Mouse (Mus musculus): Measurements from ENCODE around the gene Cmtr1.
"Not testable (repeated sequence)": the region's sequence is repeated elsewhere in the genome, so short reads cannot be mapped to it uniquely, and the experiment has no call there.

Cmtr1 gene

DNA sequence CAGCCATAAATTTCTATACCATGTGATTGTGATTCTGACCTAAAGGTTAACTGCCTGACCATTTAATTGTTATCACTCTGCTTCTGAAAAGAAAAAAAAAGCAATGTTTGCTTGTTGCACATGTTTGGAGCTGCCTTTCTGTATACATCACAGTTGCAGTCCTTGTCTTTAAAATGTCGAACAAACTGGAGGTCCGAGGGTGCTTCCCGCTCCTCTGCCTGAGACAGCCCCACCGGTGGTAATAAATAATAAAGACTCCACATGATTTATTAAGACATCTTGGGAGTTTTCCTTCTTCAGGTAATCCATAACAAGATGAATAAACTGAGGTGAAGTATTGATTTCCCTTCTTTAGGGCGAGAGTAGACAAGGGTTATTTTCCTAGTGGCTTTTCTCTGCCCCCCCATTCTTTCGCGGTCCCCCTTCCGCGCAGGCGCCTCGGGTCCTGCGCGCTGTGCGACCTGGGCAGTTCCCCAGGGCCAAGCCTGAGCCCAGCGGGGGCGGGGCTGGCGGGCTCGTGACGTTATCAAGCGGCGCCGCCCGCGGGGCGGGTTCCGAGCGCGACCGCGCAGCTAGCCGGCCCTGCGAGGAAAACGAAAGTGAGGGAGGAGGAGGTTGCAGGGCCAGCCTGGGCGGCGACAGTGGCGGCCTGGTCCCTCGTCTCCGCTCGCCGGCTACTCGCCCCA, at the start of gene Cmtr1:
Cmtr1 (plus strand) TSS at position 520 of the 686 bp plus-strand sequence.
- no peak for DNase-seq (ENCODE audit: extremely low read depth, low read depth, low spot score)

DNA sequence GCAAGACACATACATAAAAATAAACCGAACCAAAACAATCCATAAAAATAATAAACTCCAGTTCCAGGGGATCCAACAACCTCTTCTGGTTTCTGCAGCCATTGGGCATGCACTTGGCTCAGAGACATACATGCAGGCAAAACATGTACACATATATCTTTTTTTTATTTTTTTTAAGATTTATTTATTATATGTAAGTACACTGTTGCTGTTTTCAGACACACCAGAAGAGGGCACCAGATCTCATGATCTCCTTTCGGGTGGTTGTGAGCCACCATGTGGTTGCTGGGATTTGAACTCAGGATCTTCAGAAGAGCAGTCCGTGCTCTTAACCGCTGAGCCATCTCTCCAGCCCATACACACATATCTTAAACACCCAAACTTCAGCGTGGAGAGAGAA, 46.9 kb upstream of the Cmtr1 start:
- not testable (repeated sequence) for DNase-seq (ENCODE audit: extremely low read depth, low read depth, low spot score)

DNA sequence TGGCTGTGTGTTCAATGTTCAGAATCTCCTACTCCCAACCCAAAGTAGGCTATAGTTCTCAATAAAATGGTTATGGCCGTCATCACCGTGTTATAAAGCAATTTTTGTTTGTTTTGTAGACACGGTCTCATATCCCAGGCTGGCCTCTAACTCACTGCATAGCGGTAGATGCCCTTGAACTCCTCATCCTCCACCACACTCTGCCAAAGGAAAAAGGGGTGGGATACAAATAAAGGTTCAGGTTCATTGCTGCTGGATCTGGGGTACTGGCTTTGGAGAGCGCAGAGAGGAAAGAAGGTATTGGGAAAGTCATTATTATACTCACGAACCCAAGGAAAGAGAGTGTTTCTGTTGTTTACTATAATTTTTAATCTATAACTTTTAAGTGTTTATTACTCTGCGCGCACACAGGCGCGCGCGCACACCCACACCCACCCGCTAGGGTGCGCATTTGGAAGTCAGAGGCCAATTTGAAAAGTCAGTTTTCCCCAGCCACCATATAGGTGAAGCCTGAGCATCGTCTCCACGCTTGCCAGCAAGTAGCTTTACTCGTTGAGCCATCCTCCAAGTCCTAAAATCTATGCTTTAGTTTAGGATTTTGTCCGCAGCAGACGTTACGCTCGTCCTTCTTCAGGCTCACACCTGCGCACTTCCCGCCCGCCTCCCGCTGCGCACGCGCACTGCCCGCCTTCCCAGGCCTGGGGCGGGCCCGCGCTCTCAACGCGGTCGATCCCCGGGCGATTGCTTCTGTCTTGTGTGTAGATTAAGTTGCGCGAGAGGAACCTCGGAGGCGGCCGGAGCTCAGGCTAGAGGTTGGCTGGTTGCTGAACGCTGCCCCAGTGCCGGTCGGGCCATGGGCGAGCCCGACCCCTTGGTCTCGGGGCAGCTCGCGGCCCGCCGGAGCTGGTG, 46.0 kb upstream of the Cmtr1 start, which contains the start of the genes Rnf8 and Gm28043:
Rnf8 (plus strand) TSS at position 676 of the 909 bp plus-strand sequence.
Gm28043 (plus strand) TSS at position 762 of the 909 bp plus-strand sequence.
- peak; percentile 26 for DNase-seq (ENCODE audit: extremely low read depth, low read depth, low spot score)

DNA sequence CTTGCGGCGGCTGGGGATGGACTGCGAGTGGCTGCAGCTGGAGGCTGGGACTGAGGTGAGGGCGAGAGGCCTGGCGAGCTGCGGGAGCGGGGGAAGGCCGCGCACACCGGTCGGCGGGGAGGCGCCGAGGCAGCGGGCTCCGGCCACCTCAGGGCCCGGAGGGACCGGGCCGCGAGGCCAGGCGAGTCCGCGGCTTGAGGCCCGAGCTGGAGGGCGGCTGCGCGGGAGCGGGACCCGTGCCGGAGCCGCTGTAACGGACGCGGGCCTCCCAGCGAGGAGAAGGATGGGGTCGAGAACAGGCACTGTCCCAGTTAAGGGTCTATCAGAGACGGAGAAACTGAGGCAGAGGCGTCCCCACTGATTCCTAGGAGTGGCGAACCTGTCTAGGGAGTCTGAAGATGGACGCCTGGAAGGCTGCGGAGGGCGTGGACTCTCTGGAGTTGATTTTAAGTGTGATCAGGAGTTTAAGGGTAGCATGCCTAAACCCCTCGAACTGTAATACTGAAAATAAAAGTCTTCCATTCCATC, 45.3 kb upstream of the Cmtr1 start:
- no peak for DNase-seq (ENCODE audit: extremely low read depth, low read depth, low spot score)

DNA sequence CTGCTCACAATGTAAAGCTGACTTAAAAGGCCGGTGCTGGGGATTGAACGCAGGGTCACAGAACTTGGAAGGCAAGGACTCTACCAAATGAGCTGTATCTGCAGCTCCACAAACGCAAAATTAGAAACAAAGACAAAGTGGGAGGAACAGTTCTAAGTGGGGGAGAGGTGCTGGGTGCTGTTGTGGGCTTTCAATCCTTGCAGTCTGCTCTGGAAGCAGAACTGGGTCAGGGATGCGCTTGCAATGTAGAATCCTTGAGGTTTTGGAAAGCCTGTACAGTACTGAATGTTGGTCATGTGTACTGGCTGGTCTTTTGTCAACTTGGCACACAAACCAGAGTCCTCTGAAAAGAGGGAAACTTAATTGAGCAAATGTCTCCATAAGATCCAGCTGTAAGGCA, 44.8 kb upstream of the Cmtr1 start:
- DNase-seq (ENCODE audit: extremely low read depth, low read depth, low spot score) = no peak

DNA sequence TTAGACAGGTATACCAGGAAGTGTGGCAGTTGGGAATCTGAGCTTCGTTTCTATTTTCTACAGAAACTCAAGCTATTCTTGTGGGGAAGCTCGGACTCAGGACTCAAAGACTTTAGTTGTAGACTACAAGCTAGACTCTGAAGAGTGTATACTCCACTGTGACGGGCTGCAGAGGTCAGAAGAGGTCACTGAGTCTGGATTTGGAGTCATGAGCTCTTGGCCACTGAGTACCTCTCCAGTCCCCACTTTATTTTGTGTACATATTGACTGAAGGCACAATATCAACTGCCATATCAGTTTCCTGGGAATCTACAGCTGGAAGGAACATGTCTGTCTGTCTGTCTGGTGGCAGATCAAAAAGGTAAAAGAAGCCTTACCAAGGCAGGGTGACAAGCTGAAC, 41.2 kb upstream of the Cmtr1 start:
- DNase-seq (ENCODE audit: extremely low read depth, low read depth, low spot score) = no peak

DNA sequence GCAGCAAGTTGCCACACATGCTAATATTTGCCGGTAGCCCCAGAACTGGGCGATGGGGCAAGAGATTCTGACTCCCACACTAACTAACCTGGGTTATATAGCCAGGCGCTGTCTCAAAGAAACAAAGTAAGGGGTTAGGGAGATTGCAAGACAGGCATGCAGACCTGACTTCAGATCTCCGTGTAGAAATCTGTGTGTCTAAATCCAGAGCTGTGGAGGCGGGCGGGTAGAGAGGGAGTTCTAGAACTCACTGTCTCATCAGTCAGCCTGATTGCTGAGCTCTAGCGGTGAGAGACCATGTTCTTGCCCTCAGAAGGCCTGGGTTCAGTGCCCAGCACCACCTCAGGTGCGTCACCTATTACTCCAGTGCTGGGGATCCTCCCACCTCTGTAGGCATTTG, 36.9 kb upstream of the Cmtr1 start:
- peak; percentile 33 for DNase-seq (ENCODE audit: extremely low read depth, low read depth, low spot score)

DNA sequence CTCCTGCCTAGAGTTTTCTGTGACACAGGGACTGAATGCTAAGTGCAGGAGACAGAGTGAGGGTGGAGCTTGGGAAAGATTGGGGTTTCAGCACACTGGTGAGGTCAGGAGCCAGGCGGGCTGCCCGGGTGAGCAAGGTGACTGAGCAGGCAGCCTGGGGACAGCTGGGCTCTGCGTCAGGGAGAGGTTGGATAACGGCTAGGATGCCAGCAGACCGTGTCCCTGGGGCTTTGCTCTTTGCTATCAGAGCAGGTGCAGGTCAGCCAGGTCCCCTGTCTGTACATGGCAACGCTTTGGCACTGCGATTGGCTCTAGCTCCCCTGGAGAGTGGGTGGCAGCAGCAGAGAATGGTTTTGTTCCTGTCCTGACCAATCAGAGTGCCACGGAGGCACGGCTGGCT, 33.1 kb upstream of the Cmtr1 start:
- DNase-seq (ENCODE audit: extremely low read depth, low read depth, low spot score) = peak; percentile 68

DNA sequence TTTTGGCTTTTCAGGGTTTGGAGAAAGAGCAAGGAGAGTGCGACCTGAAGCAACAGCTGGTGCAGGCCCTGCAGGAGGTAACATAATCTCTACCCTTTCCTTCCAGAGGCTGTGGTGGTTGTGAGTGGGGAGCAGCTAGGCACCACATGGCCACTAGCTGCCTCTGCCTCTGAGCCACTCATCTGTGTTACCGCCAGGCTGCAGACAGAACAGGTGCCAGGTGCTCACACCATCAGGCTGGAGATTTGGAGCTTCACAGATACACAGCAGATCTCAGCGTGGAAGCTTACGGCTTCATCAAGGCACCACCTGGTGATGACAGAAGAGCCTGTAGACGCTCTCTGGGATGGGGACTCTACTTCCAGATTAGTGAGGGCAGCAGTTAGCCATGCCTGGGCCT, 31.4 kb upstream of the Cmtr1 start:
- DNase-seq (ENCODE audit: extremely low read depth, low read depth, low spot score) = no peak

DNA sequence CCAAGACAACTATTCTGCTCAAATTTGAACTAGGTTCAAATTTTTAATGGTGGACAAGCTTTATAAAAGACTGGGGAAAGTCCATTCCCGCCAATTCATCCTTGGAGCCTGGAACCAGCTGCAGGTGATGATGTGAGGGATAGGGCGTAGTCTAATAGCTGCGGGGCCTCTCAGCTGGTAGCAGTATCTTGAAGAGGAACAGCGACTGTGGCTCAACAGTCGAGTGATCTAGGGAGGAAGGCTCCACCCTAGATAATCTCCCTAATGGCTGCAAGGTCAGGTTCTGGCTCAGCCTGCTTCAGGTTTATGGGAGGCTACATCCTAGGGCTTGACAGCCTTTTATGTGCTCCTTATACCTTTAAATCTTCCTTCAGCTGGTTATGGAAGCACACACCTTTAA, 30.8 kb upstream of the Cmtr1 start:
- DNase-seq (ENCODE audit: extremely low read depth, low read depth, low spot score) = no peak

DNA sequence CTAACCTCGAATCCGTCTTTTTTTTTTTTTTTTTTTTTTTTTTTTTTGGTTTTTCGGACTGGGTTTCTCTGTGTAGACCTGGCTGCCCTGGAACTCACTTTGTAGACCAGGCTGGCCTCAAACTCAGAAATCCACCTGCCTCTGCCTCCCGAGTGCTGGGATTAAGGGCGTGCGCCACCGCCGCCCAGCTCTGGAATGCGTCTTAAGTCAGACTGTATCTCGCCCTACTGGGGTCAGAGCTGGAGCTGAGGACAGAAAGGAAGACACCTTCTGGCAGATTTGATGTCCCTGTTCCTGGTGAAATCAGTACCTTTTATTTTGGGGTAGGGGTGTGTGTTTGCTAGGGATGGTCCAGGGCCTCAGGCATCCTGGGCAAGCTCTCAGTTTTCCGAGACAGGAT, 28.1 kb upstream of the Cmtr1 start:
- no peak for DNase-seq (ENCODE audit: extremely low read depth, low read depth, low spot score)

DNA sequence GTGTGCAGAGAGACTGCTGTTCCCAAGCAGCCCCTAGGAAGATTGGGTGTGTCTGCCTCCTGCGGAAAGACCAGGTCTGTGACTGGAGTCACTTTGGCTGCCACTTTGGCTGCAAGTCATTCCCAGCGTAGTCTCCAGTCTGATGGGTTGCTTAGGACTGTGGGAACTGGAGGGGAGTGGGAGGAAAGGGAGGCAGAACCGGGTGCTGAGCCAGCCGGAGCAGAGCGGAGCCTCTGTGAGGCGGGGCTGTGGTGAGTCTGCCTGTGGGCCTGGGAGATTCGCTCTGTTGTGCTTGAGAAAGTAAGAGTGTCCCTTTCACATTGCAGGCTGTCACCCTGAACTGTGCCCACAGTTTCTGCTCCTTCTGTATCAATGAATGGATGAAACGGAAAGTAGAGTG, 24.9 kb upstream of the Cmtr1 start:
- no peak for DNase-seq (ENCODE audit: extremely low read depth, low read depth, low spot score)

DNA sequence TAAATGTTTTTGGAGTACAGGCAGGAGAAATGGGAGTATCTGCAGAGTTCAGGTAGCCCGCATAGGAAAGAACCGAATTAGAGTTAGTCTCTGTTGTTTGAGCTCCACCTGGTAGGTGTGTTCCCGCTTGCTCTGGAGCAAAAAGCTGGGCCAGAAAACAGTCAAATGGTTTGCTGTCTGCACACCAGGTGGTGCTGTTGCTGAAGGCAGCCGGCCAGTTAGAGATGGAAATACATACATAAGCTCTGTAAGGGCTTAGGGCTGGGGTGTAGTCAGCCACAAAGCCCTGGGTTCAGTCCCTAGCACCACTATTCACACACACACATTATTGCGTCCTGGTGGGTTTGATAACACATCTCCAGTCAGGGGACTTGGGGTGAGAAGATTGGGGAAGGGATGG, 24.3 kb upstream of the Cmtr1 start:
- DNase-seq (ENCODE audit: extremely low read depth, low read depth, low spot score) = no peak

DNA sequence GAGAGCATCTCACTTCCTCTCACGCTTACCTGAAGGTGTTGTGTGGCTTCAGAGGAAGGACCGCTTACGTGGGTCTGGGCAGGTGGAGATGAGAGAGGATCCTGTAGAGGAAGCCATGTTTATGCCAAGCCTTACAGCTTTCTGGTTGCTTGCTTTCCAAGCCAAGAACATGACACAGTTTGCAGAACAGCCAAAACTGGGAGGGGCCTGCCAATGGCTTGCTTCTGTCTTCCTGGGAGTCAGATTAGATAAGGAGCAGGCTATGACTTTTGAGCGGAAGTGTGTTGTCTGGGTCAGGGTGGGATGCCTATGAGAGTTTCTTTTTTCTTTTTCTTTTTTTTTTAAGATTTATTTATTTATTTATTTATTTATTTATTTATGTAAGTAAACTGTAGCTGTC, 23.0 kb upstream of the Cmtr1 start:
- DNase-seq (ENCODE audit: extremely low read depth, low read depth, low spot score) = no peak

DNA sequence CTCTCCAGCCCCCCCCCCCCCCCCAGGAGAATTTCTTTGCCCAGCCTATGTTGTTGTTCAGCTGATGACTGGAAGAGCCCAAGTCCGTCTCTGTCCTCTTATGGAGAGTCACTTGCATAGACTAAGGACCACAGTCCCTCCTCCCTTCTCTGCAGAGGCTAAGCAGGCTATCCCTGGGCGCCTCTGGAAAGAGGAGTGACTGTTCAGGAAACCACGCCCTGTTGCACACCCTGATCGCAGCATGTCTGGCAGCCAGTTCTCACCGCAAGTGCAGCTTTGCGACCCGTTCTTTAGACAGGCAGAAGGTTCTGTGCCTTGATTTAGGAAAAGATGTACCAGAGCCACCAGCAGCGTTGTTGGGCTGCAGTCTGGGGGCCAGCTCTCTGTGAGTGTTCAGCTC, 22.5 kb upstream of the Cmtr1 start:
- DNase-seq (ENCODE audit: extremely low read depth, low read depth, low spot score) = no peak

DNA sequence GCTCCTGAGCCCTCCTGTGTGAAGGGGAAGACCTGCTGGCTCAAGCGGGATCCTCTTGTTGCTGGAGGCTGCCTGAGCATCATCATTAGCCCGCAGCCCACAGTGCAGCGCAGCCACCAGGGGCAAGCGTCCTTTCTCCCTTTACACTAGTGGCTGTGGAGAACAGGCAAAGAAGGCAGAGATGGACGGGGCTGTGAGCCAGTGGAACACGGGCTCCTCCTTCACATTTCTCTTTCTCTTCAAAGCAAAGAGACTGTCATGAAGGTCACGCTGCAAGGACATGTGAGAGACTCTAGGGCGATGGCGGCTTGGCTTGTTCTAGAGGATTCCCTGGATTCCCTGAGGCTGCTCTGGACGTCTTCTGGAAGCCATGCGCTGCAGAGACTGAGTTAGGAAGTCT, 19.4 kb upstream of the Cmtr1 start:
- DNase-seq (ENCODE audit: extremely low read depth, low read depth, low spot score) = no peak

DNA sequence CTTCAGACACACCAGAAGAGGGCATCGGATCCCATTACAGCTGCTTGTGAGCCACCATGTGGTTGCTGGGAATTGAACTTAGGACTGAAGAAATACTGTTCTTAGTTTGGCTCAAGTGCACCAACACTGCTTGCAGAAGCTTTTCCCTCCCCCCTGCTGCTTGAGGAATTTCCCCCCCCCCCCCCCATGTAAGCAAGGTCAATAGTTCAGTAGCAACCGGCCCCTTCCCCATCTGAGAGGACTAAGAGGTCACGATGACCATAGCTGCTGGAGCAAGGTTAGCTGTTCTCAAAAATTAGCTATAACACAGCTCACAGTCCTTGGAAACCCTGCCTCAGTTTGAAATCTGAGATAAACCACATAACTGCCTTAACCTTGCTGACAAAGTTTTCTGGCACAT, 18.2 kb upstream of the Cmtr1 start:
- no peak for DNase-seq (ENCODE audit: extremely low read depth, low read depth, low spot score)

DNA sequence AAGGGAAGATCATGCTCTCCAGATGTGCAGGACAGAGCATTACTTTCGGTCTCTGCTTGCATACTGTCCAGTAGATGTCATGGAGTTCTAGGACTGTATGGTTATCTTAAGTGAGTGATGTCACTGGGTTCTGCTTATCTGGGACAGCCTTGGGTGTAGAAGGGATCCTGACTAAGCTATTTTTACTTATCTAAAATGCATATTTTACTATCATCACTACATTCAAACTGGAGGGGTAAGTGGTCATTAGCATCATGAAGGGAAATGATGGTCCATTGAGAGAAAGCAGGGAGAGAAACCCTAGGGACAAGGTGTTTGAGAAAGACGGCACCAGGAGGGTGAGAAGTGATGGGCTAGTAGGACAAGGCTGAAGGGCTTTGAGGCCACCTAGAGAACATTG, 2.1 kb upstream of the Cmtr1 start:
- no peak for DNase-seq (ENCODE audit: extremely low read depth, low read depth, low spot score)

DNA sequence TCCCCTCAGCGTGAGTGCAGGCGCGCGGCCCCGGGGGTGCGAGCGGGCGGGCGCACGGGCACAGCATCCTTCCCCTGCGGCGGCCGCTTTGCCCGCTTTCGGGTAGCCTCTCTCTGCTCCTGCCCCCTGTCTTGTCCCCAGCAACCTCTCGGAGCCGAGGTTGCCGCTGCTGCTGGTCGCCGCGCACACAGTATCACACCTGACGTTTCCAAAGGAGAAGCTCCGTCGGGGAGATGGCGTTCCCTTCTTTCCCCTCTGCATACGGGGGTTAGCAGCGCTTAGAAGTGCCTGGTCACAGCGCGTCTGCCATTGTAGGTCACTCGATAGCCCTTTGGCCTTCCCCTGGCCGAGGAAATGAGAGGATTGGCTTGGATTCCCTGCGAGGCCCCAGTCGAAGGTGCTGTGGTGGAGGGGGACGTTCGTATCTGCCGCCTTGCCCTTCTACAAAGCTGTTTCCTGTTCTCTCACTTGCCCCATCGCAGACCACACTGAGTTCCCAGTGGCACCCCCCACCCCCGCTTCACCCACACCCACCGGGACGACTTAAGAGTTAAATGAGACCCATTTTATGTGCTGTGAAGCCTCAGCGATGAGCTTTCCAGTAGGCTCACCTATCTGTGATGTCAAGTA, 482 bp downstream of the Cmtr1 start:
- no peak for DNase-seq (ENCODE audit: extremely low read depth, low read depth, low spot score)

DNA sequence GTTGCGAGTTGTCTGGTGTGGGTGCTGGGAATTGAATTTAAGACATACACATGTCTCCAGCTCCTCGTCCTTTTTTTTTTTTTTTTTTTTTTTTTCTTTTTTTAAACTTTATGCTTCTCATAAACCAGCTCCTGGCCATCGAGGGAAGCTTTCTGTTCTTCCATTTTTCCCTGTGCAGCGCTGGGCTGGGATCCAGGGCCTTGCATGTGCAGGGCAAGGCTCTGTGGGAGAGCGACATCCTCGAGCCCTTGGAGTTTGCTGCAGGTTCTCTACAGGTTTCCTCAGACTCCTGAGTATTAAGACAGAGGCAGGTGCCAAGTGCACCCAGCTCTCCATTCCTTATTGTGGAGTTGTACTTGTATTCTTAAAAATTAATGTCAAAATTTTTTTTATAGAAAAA, 1.8 kb downstream of the Cmtr1 start:
- no peak for DNase-seq (ENCODE audit: extremely low read depth, low read depth, low spot score)

All from fat pad, adult 2 months (tissue).